Mouse (Mus musculus) kidney, adult 2 months (tissue): Measurements from ENCODE around the gene Galp.

Experiments
- CTCF ChIP-seq: fragments of 200-500 bp; conservative IDR thresholded peaks from 2 replicates; pipeline ENCODE4 v1.5.1; 2011; ENCODE audit warnings: low read depth, mild to moderate bottlenecking, control low read depth, low read length, moderate library complexity, mixed read lengths; ENCODE audit not compliant: insufficient read depth, insufficient read length
- POLR2A ChIP-seq: fragments of 200-500 bp; IDR thresholded peaks from one replicate; pipeline ENCODE4 v1.6.1; 2011; ENCODE audit warnings: low read depth, low read length, control low read depth

DNA sequence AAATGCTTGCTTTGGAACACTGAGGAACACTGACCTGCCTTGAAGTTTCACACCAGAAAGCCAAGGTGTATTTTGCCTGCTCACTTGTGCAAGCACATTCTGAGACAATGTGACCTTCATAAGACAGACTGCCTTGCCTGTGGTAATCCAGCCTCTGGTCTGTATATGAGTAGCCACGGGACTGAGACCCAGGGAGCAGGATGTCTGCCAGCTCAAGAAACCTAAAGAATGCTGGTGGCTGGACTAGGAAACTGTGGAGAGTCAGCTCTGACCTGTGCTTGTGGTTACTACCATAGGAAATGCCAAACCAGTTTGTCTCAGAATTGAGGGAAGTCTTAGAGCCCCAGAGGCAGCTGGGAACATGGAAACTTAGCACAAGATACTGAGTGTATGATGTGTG lies 11.5 kb upstream of the Galp start:
- no peak for TF ChIP-seq CTCF
- TF ChIP-seq POLR2A = no peak
